Mouse (Mus musculus) neural tube, embryonic 15.5 days (tissue): ENCODE results near the gene Adcy1. TPM values are rescaled to one million over a fixed set of nuclear protein-coding genes. Genes with fewer than 3 reads are reported as not detected.
A peak's percentile ranks its signal among the peaks of the same experiment; 100 is the strongest.
"Not testable (repeated sequence)": the region's sequence is repeated elsewhere in the genome, so short reads cannot be mapped to it uniquely, and the experiment has no call there.

Experiments
- ATAC-seq: fragments of 200-750 bp; cut with Nextera tagmentation; 2 replicates; pipeline ENCODE4 v1.8.0; 2017; ENCODE audit warnings: mild to moderate bottlenecking, moderate TSS enrichment, moderate library complexity; ENCODE audit not compliant: low FRiP score
- H3K27ac ChIP-seq: fragments of 300-500 bp; sonication (generic); replicated peaks from 2 replicates; pipeline ENCODE4 v1.5.1; 2015; ENCODE audit warnings: mild to moderate bottlenecking, inconsistent platforms
- H3K27me3 ChIP-seq: fragments of 300-500 bp; sonication (generic); replicated peaks from 2 replicates; pipeline ENCODE4 v1.6.1; 2015; ENCODE audit warnings: inconsistent platforms
- H3K36me3 ChIP-seq: fragments of 300-500 bp; sonication (generic); 2 replicates; pipeline ENCODE4 v1.6.1; 2015; ENCODE audit warnings: inconsistent platforms
- H3K4me1 ChIP-seq: fragments of 300-500 bp; sonication (generic); 2 replicates; pipeline ENCODE4 v1.6.1; 2015; ENCODE audit warnings: inconsistent platforms
- H3K4me2 ChIP-seq: fragments of 300-500 bp; sonication (generic); 2 replicates; pipeline ENCODE4 v1.6.1; 2015; ENCODE audit warnings: inconsistent platforms, mild to moderate bottlenecking, moderate library complexity
- H3K4me3 ChIP-seq: fragments of 300-500 bp; sonication (generic); replicated peaks from 2 replicates; pipeline ENCODE4 v1.5.1; 2015; ENCODE audit warnings: mild to moderate bottlenecking, inconsistent platforms
- H3K9ac ChIP-seq: fragments of 300-500 bp; sonication (generic); replicated peaks from 2 replicates; pipeline ENCODE4 v1.6.1; 2015; ENCODE audit warnings: mild to moderate bottlenecking, inconsistent platforms
- H3K9me3 ChIP-seq: fragments of 300-500 bp; sonication (generic); replicated peaks from 2 replicates; pipeline ENCODE4 v1.6.1; 2016; ENCODE audit warnings: inconsistent platforms
- WGBS: fragments of 180-500 bp; shearing (Covaris S2); methylation state at CpG from one replicate; pipeline ENCODE4 v1.1.7; 2015; ENCODE audit warnings: mixed read lengths; 5-methylcytosine and 5-hydroxymethylcytosine counted together
- polyA plus RNA-seq: library from polyadenylated mRNA; unstranded; fragments of >200 nt; fragmentation: Nextera tagmentation; extraction: Ambion mirVana; gene quantifications from 2 replicates; pipeline ENCODE4 v1.2.1, GENCODE M21; 2015

Adcy1 gene
- polyA plus RNA-seq, 1 experiment from 2014 or later, result 13.3 TPM

DNA sequence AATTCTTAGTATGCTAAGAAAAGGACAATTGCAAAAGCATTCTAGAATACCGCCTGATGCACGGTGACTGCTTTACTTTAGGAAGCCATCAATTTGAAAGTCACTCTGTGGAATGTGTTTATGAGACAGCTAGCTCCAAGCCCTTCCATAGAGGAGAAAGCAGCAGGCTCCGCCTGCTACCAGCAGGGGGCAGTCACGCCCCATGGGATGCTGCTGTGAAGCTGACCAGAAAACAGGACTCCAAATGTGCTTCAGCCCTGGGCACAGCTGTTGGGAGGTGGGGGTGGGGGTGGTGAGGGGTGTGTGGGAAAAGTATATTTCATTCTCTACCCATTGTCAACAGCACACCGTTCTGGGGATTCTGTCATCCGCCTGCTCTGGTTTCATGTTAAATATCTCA, 147.1 kb downstream of the Adcy1 start:
- WGBS, result 8% methylated on average over 6 of the region's 6 CpGs
- peaks cover 41% of the 10 kb centered on the region for H3K4me1 ChIP-seq
- no peak for ATAC-seq
- H3K4me3 ChIP-seq, result no peak overlapping the region
- H3K9ac ChIP-seq, result no peak overlapping the region
- H3K27me3 ChIP-seq, result peaks cover 9% of the 10 kb centered on the region; the same call in 1 of the 2 replicates
- H3K27ac ChIP-seq, result no peak overlapping the region
- H3K9me3 ChIP-seq, result no peaks in the 10 kb centered on the region
- peak overlapping the region; percentile 37; the same call in 1 of the 2 replicates for H3K4me2 ChIP-seq
- peaks cover 2% of the 10 kb centered on the region; the same call in 1 of the 2 replicates for H3K36me3 ChIP-seq

DNA sequence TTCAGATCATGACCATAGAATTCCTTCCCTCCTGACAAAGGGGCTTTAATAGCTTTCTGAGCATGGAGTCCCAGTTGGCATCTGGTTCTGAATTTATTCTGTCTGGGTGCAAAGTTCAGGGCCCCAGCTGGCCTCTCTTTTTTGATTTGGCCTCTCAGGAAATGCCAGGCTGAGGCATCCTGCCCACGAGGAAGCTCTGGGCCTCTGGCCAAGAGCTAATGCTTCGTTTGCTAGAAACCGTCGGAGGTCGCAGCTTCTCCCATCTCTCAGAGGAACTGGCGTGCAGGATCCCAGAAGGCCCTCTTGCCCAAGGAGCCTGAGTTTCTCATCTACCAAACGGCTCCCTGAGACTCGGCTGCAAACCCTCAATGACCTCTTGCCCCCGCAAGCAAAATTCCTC, 147.9 kb downstream of the Adcy1 start:
- Histone ChIP-seq H3K9ac (no peak overlapping the region), H3K4me2 (peak overlapping the region; percentile 37), H3K9me3 (no peaks in the 10 kb centered on the region), H3K4me1 (peaks cover 41% of the 10 kb centered on the region), H3K36me3 (peaks cover under 1% of the 10 kb centered on the region; the same call in 1 of the 2 replicates), H3K4me3 (0 out of 2 replicates have a peak overlapping the region, but pooled peaks have one; percentile 3), H3K27me3 (peaks cover 9% of the 10 kb centered on the region; the same call in 1 of the 2 replicates), H3K27ac (no peak overlapping the region)
- ATAC-seq, result no peak
- WGBS, result 12% methylated on average over 9 of the region's 9 CpGs

DNA sequence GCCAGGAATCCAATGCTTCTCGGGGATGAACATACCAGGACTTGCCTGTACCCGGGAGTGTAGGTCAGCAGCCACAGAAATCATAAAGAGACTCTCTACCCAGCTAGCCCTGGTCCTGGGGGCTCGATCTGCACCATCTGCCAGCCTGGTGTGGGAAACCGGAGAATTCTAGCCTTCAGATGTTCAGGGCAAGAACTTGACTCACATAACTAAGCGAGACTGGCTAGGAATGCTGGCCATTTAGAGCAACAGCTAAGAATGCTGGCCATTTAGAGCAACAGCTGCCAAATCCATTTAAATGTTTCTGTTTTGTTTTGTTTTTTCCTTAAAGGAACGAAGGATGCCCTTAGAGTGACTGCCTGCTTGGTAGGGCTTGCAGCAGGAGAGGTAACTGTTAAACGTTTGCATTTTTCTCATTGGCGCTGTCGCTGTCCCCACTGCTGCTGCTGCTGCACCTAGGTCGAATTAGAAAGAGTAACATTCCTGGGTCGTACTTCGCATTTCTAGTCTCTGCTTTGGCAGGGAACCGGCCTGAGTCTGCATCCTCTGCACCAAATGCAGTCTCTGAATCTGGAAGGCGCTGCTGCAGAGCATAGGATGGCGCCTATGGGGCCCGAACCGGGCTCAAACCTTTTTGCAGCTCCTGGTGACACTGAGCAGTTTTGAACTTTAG, 149.0 kb downstream of the Adcy1 start:
- Histone ChIP-seq H3K9me3 (no peaks in the 10 kb centered on the region), H3K27me3 (peaks cover 9% of the 10 kb centered on the region; the same call in 1 of the 2 replicates), H3K36me3 (no peaks in the 10 kb centered on the region; the same call in 1 of the 2 replicates), H3K9ac (peak overlapping the region; percentile 75), H3K27ac (peak overlapping the region; percentile 28; the same call in 1 of the 2 replicates), H3K4me1 (peaks cover 41% of the 10 kb centered on the region), H3K4me3 (peak overlapping the region; percentile 74), H3K4me2 (peak overlapping the region; percentile 88)
- no peak for ATAC-seq
- WGBS, result 14% methylated on average over 17 of the region's 17 CpGs

DNA sequence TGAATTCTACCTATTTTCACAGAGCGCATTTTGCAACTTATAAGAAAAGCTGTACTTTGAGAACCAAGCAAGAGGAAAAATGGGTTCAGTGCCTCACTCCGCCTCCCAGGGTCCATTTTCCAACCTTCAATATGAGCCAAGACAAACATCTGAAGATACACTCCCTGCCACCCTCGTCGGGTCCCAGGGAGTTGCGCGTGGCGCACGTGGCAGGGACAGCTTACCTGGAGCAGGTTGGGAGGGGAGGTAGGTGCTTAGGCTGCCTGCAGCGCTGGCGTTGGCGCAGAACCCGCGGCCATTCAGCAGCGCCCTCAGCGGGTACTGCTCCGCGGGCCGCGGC, 149.8 kb downstream of the Adcy1 start:
- Histone ChIP-seq H3K27ac (peak overlapping the region; percentile 94), H3K4me1 (peaks cover 41% of the 10 kb centered on the region), H3K36me3 (no peaks in the 10 kb centered on the region; the same call in 1 of the 2 replicates), H3K9ac (peak overlapping the region; percentile 75), H3K9me3 (no peaks in the 10 kb centered on the region), H3K4me3 (peak overlapping the region; percentile 74), H3K27me3 (peaks cover 9% of the 10 kb centered on the region; the same call in 1 of the 2 replicates), H3K4me2 (peak overlapping the region; percentile 88)
- 2% methylated on average over 19 of the region's 19 CpGs for WGBS
- no peak for ATAC-seq

DNA sequence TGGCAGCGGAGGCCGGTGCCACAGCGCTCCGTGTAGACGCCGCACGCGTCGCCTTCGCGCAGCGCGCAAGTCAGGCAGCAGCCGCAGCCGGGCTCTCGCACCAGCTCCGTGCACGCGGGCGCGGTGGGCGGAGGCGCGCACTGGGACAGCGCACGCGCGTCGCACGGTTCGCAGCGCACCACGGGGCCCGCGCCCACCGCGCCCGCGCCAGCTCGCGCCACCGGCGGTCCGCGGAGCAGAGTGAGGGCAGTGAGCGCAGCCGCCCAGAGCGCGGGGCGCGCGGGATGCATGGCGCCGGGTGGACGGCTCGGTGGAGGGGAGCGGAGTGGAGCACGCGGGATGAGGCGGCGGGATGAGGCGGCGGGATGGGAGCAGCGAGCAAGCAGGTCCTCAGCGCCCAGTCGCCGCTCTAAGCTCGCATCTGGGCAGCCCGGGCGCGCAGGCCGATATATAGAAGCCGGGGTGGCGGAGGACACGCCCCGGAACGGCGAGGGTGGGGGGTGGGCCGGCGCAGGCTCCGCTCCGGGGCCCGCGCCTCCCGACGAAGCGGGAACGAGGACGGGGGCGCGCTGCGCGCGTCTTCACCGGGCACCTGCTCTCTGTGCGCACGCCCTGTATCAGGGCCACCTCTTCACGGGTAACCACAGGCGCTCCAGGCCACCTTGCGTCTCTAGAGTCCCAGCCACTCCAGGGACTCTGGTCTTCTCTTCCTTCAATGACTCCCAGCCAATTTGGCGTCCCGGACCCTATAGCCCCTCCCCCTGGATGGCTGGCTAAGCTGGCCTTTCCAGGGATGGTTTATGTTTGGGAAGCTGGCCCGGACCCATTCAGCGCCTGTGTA, 150.4 kb downstream of the Adcy1 start, which contains the start of gene Igfbp3:
Gene Igfbp3, minus strand, starts transcription at position 423 of the 841 bp plus-strand sequence.
- Histone ChIP-seq H3K27ac (peak within 1 kb of the TSS; percentile 94), H3K4me3 (peak within 1 kb of the TSS; percentile 74), H3K36me3 (no peaks in the 10 kb centered on the region), H3K9ac (peak within 1 kb of the TSS; percentile 75), H3K9me3 (no peaks in the 10 kb centered on the region), H3K4me1 (peaks cover 41% of the 10 kb centered on the region), H3K4me2 (peak within 1 kb of the TSS; percentile 88), H3K27me3 (peaks cover 9% of the 10 kb centered on the region; the same call in 1 of the 2 replicates)
- under 1% methylated on average over 82 of the region's 104 CpGs for WGBS
- ATAC-seq, result peak; percentile 92

DNA sequence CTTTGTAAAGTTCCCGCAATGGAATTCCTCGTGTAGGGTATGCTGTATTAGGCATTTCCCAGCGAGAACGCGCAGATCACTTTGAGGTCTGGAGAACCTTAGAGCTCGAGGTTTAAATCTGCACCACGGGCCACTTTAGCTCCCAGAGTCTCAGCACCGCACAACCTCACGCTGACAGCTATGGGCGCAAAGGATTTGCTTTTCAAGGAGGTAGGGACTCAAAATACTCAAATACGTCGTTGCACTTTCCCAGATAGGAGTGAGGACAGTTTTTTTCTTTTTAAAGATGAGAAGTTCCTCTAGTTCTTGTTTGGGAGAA, 151.0 kb downstream of the Adcy1 start:
- Histone ChIP-seq H3K36me3 (no peaks in the 10 kb centered on the region), H3K27me3 (peaks cover 9% of the 10 kb centered on the region; the same call in 1 of the 2 replicates), H3K4me3 (peak overlapping the region; percentile 74), H3K9me3 (no peaks in the 10 kb centered on the region), H3K9ac (peak overlapping the region; percentile 75), H3K4me2 (peak overlapping the region; percentile 88), H3K27ac (peak overlapping the region; percentile 94), H3K4me1 (peaks cover 41% of the 10 kb centered on the region)
- ATAC-seq, result no peak
- under 1% methylated on average over 12 of the region's 12 CpGs for WGBS

DNA sequence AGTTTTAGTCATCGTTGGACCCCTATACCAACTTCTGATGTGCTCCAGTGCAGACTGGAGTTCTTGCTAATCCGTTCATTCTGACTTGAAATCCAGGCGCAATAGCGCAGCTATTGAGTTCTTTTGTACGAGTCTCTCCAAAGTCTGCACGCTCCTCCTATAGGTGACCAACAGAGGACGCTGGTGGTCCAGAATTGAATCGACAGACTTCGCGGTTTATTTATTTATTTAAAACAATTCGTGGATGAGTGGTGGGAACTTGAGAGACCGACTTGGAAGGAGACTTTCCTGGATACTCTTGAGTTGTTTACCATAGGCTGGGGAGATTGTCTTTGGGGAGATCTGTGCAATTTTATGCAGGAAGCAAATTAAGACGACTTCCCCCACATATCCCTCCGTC, 151.5 kb downstream of the Adcy1 start:
- H3K4me1 ChIP-seq, result peaks cover 41% of the 10 kb centered on the region
- H3K9ac ChIP-seq, result no peak overlapping the region
- H3K4me2 ChIP-seq, result peak overlapping the region; percentile 88
- H3K27me3 ChIP-seq, result peaks cover 9% of the 10 kb centered on the region; the same call in 1 of the 2 replicates
- 0 out of 2 replicates have a peak, but pooled peaks have one; percentile 7 for ATAC-seq
- WGBS, result 9% methylated on average over 14 of the region's 14 CpGs
- H3K36me3 ChIP-seq, result no peaks in the 10 kb centered on the region
- no peaks in the 10 kb centered on the region for H3K9me3 ChIP-seq
- H3K27ac ChIP-seq, result no peak overlapping the region
- H3K4me3 ChIP-seq, result peak overlapping the region; percentile 74

DNA sequence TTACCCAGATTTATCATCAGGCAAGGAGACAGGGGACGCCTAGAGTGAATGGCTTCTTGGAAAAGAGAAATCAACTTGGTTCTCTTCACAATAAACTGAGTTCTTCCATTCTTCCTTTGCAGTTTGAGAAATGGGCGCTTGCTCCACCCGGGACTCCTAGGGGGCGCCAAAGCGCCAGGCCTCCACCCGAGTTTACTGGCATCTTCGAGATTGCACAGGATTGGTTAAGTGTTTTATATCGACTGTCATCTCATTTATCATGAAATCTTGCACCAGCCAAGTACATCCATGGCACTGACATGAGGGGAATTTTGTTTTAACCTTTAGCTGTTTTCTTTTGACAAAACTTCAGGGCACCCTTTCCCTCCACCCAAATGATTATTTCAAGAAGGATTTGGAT, 152.4 kb downstream of the Adcy1 start:
- ATAC-seq, result no peak
- no peak overlapping the region for H3K27ac ChIP-seq
- no peak overlapping the region for H3K4me2 ChIP-seq
- H3K4me3 ChIP-seq, result no peak overlapping the region
- peaks cover 9% of the 10 kb centered on the region; the same call in 1 of the 2 replicates for H3K27me3 ChIP-seq
- 10% methylated on average over 8 of the region's 8 CpGs for WGBS
- no peaks in the 10 kb centered on the region for H3K9me3 ChIP-seq
- H3K36me3 ChIP-seq, result no peaks in the 10 kb centered on the region
- peaks cover 35% of the 10 kb centered on the region for H3K4me1 ChIP-seq
- H3K9ac ChIP-seq, result no peak overlapping the region

DNA sequence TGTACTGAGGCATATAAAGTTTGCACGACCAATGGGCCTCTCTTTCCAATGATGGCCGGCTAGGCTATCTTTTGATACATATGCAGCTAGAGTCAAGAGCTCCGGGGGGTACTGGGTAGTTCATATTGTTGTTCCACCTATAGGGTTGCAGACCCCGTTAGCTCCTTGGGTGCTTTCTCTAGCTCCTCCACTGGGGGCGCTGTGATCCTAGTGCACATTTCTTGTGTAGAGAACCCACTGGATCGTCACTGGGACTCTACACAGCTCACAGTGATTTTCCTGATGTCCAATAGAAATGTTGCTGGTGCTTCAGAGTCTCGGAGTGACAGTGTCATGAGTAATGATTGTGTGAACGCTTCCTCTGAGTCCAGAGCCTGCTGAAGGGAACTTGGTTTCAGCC, 158.5 kb downstream of the Adcy1 start:
- H3K4me3 ChIP-seq, ATAC-seq, H3K27ac ChIP-seq, H3K27me3 ChIP-seq, H3K4me1 ChIP-seq, H3K9me3 ChIP-seq, H3K4me2 ChIP-seq, H3K9ac ChIP-seq, H3K36me3 ChIP-seq: not testable (repeated sequence)
- WGBS, result 77% methylated on average over 8 of the region's 8 CpGs

DNA sequence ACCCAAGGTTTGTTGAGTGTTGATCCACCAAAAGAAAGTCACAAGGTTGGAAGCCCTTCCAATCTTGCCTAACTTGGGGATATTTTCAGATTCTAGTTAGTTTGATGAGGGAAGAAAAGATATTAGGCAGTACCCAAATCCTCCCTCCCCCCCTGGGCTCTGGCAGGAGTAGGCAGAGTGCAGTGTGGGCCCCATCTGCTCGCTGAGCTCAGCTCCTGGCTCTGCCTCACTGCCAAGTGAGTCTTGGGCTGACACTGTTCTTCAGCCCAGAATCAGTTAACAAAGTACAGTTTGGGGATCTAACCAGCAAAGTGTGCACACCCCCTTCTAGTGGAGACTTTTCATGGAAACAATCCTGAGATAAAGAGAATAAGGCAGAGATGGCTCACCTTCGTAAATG, 162.9 kb downstream of the Adcy1 start:
- Histone ChIP-seq H3K27ac (no peak overlapping the region), H3K9ac (no peak overlapping the region)
- no peak for ATAC-seq

DNA sequence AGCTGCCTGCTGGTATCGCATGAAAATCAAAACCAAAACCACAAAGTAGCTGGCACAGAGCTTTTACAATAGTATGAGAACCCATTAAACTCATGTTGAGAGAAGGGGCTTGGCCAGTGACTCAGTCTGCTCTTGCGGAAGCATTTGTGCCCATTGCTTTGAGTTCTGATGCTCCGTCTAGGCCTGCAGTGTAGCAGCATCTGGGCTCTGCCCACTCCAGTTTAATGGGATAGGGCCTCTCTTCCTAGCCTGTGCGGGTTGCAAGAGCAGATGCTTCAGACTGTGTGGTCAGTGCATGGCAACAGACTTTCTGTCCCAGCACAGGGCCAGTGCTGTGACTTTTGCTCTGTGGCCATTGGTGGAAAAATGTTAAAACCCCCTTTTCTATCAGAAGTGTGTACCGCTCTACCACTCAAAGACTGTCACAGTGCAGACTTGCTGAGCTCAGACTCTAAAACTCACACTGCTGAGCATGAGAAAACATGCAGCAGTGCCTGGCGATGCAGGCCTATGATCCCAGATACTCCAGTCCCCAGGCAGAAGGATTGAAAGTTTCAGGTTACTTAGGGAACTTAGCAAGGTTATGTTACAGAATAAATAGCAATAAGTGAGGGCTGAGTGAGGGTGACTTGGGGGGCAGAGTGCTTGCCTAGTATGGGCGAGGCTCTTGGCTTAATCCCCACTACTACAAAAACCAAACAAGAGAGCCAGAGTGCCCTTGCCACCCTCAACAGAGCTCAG, 163.7 kb downstream of the Adcy1 start:
- H3K4me2 ChIP-seq, result no peak overlapping the region
- 90% methylated on average over 7 of the region's 7 CpGs for WGBS

More for the DNA sequence above, 162.9 kb downstream of the Adcy1 start:
- WGBS, result 78% methylated on average over 2 of the region's 2 CpGs
- no peaks in the 10 kb centered on the region for H3K4me1 ChIP-seq
- no peaks in the 10 kb centered on the region for H3K9me3 ChIP-seq
- no peaks in the 10 kb centered on the region for H3K27me3 ChIP-seq
- no peak overlapping the region for H3K4me3 ChIP-seq
- no peak overlapping the region for H3K4me2 ChIP-seq
- H3K36me3 ChIP-seq, result no peaks in the 10 kb centered on the region

More for the DNA sequence above, 163.7 kb downstream of the Adcy1 start:
- no peaks in the 10 kb centered on the region for H3K9me3 ChIP-seq
- ATAC-seq, result no peak
- no peaks in the 10 kb centered on the region for H3K4me1 ChIP-seq
- H3K9ac ChIP-seq, result no peak overlapping the region
- H3K27me3 ChIP-seq, result no peaks in the 10 kb centered on the region
- H3K4me3 ChIP-seq, result no peak overlapping the region
- no peaks in the 10 kb centered on the region for H3K36me3 ChIP-seq
- no peak overlapping the region for H3K27ac ChIP-seq
